Mouse (Mus musculus): ENCODE measurements around the gene Sept10. TPM values are rescaled to one million over a fixed set of nuclear protein-coding genes. Genes with fewer than 3 reads are reported as not detected.

The Sept10 gene
- polyA plus RNA-seq, 1 experiment from 2014 or later: 15.4 TPM

- H3K4me3 ChIP-seq (ENCODE audit: low read length): no peak overlapping the region
- ATAC-seq: no peak
Measured at GRCm38 (mm10) chr10:59125497-59125896, 96.2 kb downstream of the Sept10 start.

GRCm38 (mm10) chr10:59119811-59120210 is 101.8 kb downstream of the Sept10 start:
- ATAC-seq: no peak
- no peaks in the 10 kb centered on the region for H3K27me3 ChIP-seq (replicated peaks; ENCODE audit: control insufficient read depth, insufficient read depth, low read length)
- H3K9ac ChIP-seq (ENCODE audit: low read depth, low read length): no peak overlapping the region
- H3K4me1 ChIP-seq (ENCODE audit: control insufficient read depth, insufficient read depth, low read depth, low read length): no peaks in the 10 kb centered on the region
- H3K4me2 ChIP-seq (ENCODE audit: low read length): no peak overlapping the region
- no peak overlapping the region for H3K4me3 ChIP-seq (ENCODE audit: low read length)
- H3K27ac ChIP-seq (ENCODE audit: low read depth, low read length): no peak overlapping the region
- WGBS: 90% methylated on average over 2 of the region's 2 CpGs
- H3K36me3 ChIP-seq (ENCODE audit: control insufficient read depth, insufficient read depth, low read length): no peaks in the 10 kb centered on the region
- H3K9me3 ChIP-seq (ENCODE audit: control insufficient read depth, low read length): no peaks in the 10 kb centered on the region

More at GRCm38 (mm10) chr10:59125497-59125896, 96.2 kb downstream of the Sept10 start:
- Histone ChIP-seq H3K9me3 (ENCODE audit: control insufficient read depth, low read length) (no peaks in the 10 kb centered on the region), H3K9ac (ENCODE audit: low read depth, low read length) (no peak overlapping the region), H3K27me3 (replicated peaks; ENCODE audit: control insufficient read depth, insufficient read depth, low read length) (no peaks in the 10 kb centered on the region), H3K36me3 (ENCODE audit: control insufficient read depth, insufficient read depth, low read length) (no peaks in the 10 kb centered on the region), H3K27ac (ENCODE audit: low read depth, low read length) (no peak overlapping the region), H3K4me1 (ENCODE audit: control insufficient read depth, insufficient read depth, low read depth, low read length) (no peaks in the 10 kb centered on the region), H3K4me2 (ENCODE audit: low read length) (no peak overlapping the region)
- WGBS: 89% methylated on average over 2 of the region's 2 CpGs

GRCm38 (mm10) chr10:59119001-59119400 is 102.6 kb downstream of the Sept10 start:
- Histone ChIP-seq H3K4me1 (ENCODE audit: control insufficient read depth, insufficient read depth, low read depth, low read length) (no peaks in the 10 kb centered on the region), H3K9ac (ENCODE audit: low read depth, low read length) (no peak overlapping the region), H3K27ac (ENCODE audit: low read depth, low read length) (no peak overlapping the region), H3K4me3 (ENCODE audit: low read length) (no peak overlapping the region), H3K36me3 (ENCODE audit: control insufficient read depth, insufficient read depth, low read length) (no peaks in the 10 kb centered on the region), H3K27me3 (replicated peaks; ENCODE audit: control insufficient read depth, insufficient read depth, low read length) (no peaks in the 10 kb centered on the region), H3K4me2 (ENCODE audit: low read length) (no peak overlapping the region), H3K9me3 (ENCODE audit: control insufficient read depth, low read length) (no peaks in the 10 kb centered on the region)
- ATAC-seq: no peak
- WGBS: 100% methylated on average over 1 of the region's 1 CpGs

GRCm38 (mm10) chr10:59117555-59117954 is 104.1 kb downstream of the Sept10 start:
- no peak for ATAC-seq
- H3K27ac ChIP-seq (ENCODE audit: low read depth, low read length): no peak overlapping the region
- WGBS: 84% methylated on average over 5 of the region's 5 CpGs

GRCm38 (mm10) chr10:59116331-59116730 is 105.3 kb downstream of the Sept10 start:
- 81% methylated on average over 9 of the region's 9 CpGs for WGBS
- ATAC-seq: no peak
- no peak overlapping the region for H3K4me2 ChIP-seq (ENCODE audit: low read length)
- H3K27me3 ChIP-seq (replicated peaks; ENCODE audit: control insufficient read depth, insufficient read depth, low read length): no peaks in the 10 kb centered on the region
- H3K9ac ChIP-seq (ENCODE audit: low read depth, low read length): no peak overlapping the region
- H3K9me3 ChIP-seq (ENCODE audit: control insufficient read depth, low read length): no peaks in the 10 kb centered on the region
- no peak overlapping the region for H3K4me3 ChIP-seq (ENCODE audit: low read length)
- H3K27ac ChIP-seq (ENCODE audit: low read depth, low read length): no peak overlapping the region
- H3K36me3 ChIP-seq (ENCODE audit: control insufficient read depth, insufficient read depth, low read length): no peaks in the 10 kb centered on the region
- H3K4me1 ChIP-seq (ENCODE audit: control insufficient read depth, insufficient read depth, low read depth, low read length): no peaks in the 10 kb centered on the region

More at GRCm38 (mm10) chr10:59117555-59117954, 104.1 kb downstream of the Sept10 start:
- H3K4me1 ChIP-seq (ENCODE audit: control insufficient read depth, insufficient read depth, low read depth, low read length): no peaks in the 10 kb centered on the region
- H3K36me3 ChIP-seq (ENCODE audit: control insufficient read depth, insufficient read depth, low read length): no peaks in the 10 kb centered on the region
- no peaks in the 10 kb centered on the region for H3K27me3 ChIP-seq (replicated peaks; ENCODE audit: control insufficient read depth, insufficient read depth, low read length)
- H3K9me3 ChIP-seq (ENCODE audit: control insufficient read depth, low read length): no peaks in the 10 kb centered on the region
- H3K9ac ChIP-seq (ENCODE audit: low read depth, low read length): no peak overlapping the region
- no peak overlapping the region for H3K4me2 ChIP-seq (ENCODE audit: low read length)
- H3K4me3 ChIP-seq (ENCODE audit: low read length): no peak overlapping the region

GRCm38 (mm10) chr10:59115691-59116090 is 106.0 kb downstream of the Sept10 start:
- Histone ChIP-seq H3K4me2 (ENCODE audit: low read length) (no peak overlapping the region), H3K4me1 (ENCODE audit: control insufficient read depth, insufficient read depth, low read depth, low read length) (no peaks in the 10 kb centered on the region), H3K27ac (ENCODE audit: low read depth, low read length) (no peak overlapping the region), H3K27me3 (replicated peaks; ENCODE audit: control insufficient read depth, insufficient read depth, low read length) (no peaks in the 10 kb centered on the region), H3K4me3 (ENCODE audit: low read length) (no peak overlapping the region), H3K9me3 (ENCODE audit: control insufficient read depth, low read length) (no peaks in the 10 kb centered on the region), H3K9ac (ENCODE audit: low read depth, low read length) (no peak overlapping the region), H3K36me3 (ENCODE audit: control insufficient read depth, insufficient read depth, low read length) (no peaks in the 10 kb centered on the region)
- 95% methylated on average over 2 of the region's 2 CpGs for WGBS
- ATAC-seq: no peak

- Histone ChIP-seq H3K4me3 (ENCODE audit: low read length) (no peak overlapping the region), H3K4me2 (ENCODE audit: low read length) (no peak overlapping the region), H3K36me3 (ENCODE audit: control insufficient read depth, insufficient read depth, low read length) (no peaks in the 10 kb centered on the region), H3K9me3 (ENCODE audit: control insufficient read depth, low read length) (no peaks in the 10 kb centered on the region), H3K4me1 (ENCODE audit: control insufficient read depth, insufficient read depth, low read depth, low read length) (no peaks in the 10 kb centered on the region), H3K27ac (ENCODE audit: low read depth, low read length) (no peak overlapping the region), H3K9ac (ENCODE audit: low read depth, low read length) (no peak overlapping the region), H3K27me3 (replicated peaks; ENCODE audit: control insufficient read depth, insufficient read depth, low read length) (no peaks in the 10 kb centered on the region)
- ATAC-seq: no peak
- WGBS: 56% methylated on average over 15 of the region's 15 CpGs
Measured at GRCm38 (mm10) chr10:59114535-59115291, 106.9 kb downstream of the Sept10 start.

GRCm38 (mm10) chr10:59113386-59113785 is 108.3 kb downstream of the Sept10 start:
- no peak overlapping the region for H3K27ac ChIP-seq (ENCODE audit: low read depth, low read length)
- ATAC-seq: no peak
- no peak overlapping the region for H3K9ac ChIP-seq (ENCODE audit: low read depth, low read length)
- no peaks in the 10 kb centered on the region for H3K27me3 ChIP-seq (replicated peaks; ENCODE audit: control insufficient read depth, insufficient read depth, low read length)
- whole genome bisulfite sequencing: 90% methylated on average over 9 of the region's 9 CpGs
- no peak overlapping the region for H3K4me2 ChIP-seq (ENCODE audit: low read length)
- no peaks in the 10 kb centered on the region for H3K36me3 ChIP-seq (ENCODE audit: control insufficient read depth, insufficient read depth, low read length)
- H3K4me1 ChIP-seq (ENCODE audit: control insufficient read depth, insufficient read depth, low read depth, low read length): no peaks in the 10 kb centered on the region
- H3K9me3 ChIP-seq (ENCODE audit: control insufficient read depth, low read length): no peaks in the 10 kb centered on the region
- H3K4me3 ChIP-seq (ENCODE audit: low read length): no peak overlapping the region

GRCm38 (mm10) chr10:59112755-59113154 is 108.9 kb downstream of the Sept10 start:
- H3K9me3 ChIP-seq (ENCODE audit: control insufficient read depth, low read length): no peaks in the 10 kb centered on the region
- no peaks in the 10 kb centered on the region for H3K4me1 ChIP-seq (ENCODE audit: control insufficient read depth, insufficient read depth, low read depth, low read length)
- H3K27ac ChIP-seq (ENCODE audit: low read depth, low read length): no peak overlapping the region
- H3K4me2 ChIP-seq (ENCODE audit: low read length): no peak overlapping the region
- no peak for ATAC-seq
- 97% methylated on average over 8 of the region's 8 CpGs for WGBS
- H3K36me3 ChIP-seq (ENCODE audit: control insufficient read depth, insufficient read depth, low read length): no peaks in the 10 kb centered on the region
- H3K27me3 ChIP-seq (replicated peaks; ENCODE audit: control insufficient read depth, insufficient read depth, low read length): no peaks in the 10 kb centered on the region
- no peak overlapping the region for H3K4me3 ChIP-seq (ENCODE audit: low read length)
- no peak overlapping the region for H3K9ac ChIP-seq (ENCODE audit: low read depth, low read length)

All from hindbrain, embryonic 16.5 days (tissue).